Mouse (Mus musculus) liver, postnatal 0 days (tissue): Measurements from ENCODE around the gene Nf1.
A peak's percentile ranks its signal among the peaks of the same experiment; 100 is the strongest.

Experiments used
- CTCF ChIP-seq: sonication (generic); IDR thresholded peaks from 2 replicates; pipeline ENCODE4 v1.5.1; 2016; ENCODE audit warnings: antibody characterized with exemption, low read depth
- EP300 ChIP-seq: IDR thresholded peaks from 2 replicates; pipeline ENCODE4 v1.6.1; 2016; ENCODE audit warnings: antibody characterized with exemption, low read depth, mild to moderate bottlenecking

GRCm38 (mm10) chr11:79577741-79578140, 238.2 kb downstream of the Nf1 start:
- TF ChIP-seq CTCF (peak; percentile 90), EP300 (no peak)
